Mouse (Mus musculus): ENCODE data around the gene Samd5. TPM values are rescaled to one million over a fixed set of nuclear protein-coding genes. Genes with fewer than 3 reads are reported as not detected.

Gene Samd5
- polyA plus RNA-seq, 1 experiment from 2014 or later, result 8.4 TPM

GRCm38 (mm10) chr10:9640678-9641077 lies 34.3 kb downstream of the Samd5 start:
- WGBS, result 78% methylated on average over 2 of the region's 2 CpGs
- Histone ChIP-seq H3K9ac (ENCODE audit: low read length) (no peak overlapping the region), H3K36me3 (ENCODE audit: control insufficient read depth, insufficient read depth, low read length) (no peaks in the 10 kb centered on the region), H3K27me3 (ENCODE audit: control insufficient read depth, insufficient read depth, low read length) (no peaks in the 10 kb centered on the region), H3K27ac (ENCODE audit: low read depth, low read length) (no peak overlapping the region), H3K4me1 (ENCODE audit: control insufficient read depth, insufficient read depth, low read length) (no peaks in the 10 kb centered on the region; the same call in 1 of the 2 replicates), H3K4me2 (no peak overlapping the region), H3K9me3 (ENCODE audit: control insufficient read depth, low read length) (no peaks in the 10 kb centered on the region), H3K4me3 (ENCODE audit: low read depth, low read length) (no peak overlapping the region)
- no peak for ATAC-seq (ENCODE audit: low FRiP score)
- DNase-seq (ENCODE audit: low spot score, missing footprints), result no peak

GRCm38 (mm10) chr10:9640056-9640455 lies 35.0 kb downstream of the Samd5 start:
- DNase-seq (ENCODE audit: low spot score, missing footprints) (no peak), ATAC-seq (ENCODE audit: low FRiP score) (no peak)
- H3K9me3 ChIP-seq (ENCODE audit: control insufficient read depth, low read length), result no peaks in the 10 kb centered on the region
- no peak overlapping the region for H3K4me3 ChIP-seq (ENCODE audit: low read depth, low read length)
- no peak overlapping the region for H3K27ac ChIP-seq (ENCODE audit: low read depth, low read length)
- no peaks in the 10 kb centered on the region for H3K36me3 ChIP-seq (ENCODE audit: control insufficient read depth, insufficient read depth, low read length)
- 85% methylated on average over 2 of the region's 2 CpGs for WGBS
- no peak overlapping the region for H3K9ac ChIP-seq (ENCODE audit: low read length)
- H3K4me1 ChIP-seq (ENCODE audit: control insufficient read depth, insufficient read depth, low read length), result no peaks in the 10 kb centered on the region; the same call in 1 of the 2 replicates
- H3K4me2 ChIP-seq, result no peak overlapping the region
- no peaks in the 10 kb centered on the region for H3K27me3 ChIP-seq (ENCODE audit: control insufficient read depth, insufficient read depth, low read length)

- H3K36me3 ChIP-seq (ENCODE audit: control insufficient read depth, insufficient read depth, low read length), result no peaks in the 10 kb centered on the region
- DNase-seq (ENCODE audit: low spot score, missing footprints), result no peak
- 14% methylated on average over 1 of the region's 1 CpGs for WGBS
- no peak overlapping the region for H3K4me2 ChIP-seq
- H3K4me3 ChIP-seq (ENCODE audit: low read depth, low read length), result no peak overlapping the region
- 0 out of 2 replicates have a peak, but pooled peaks have one; percentile 24 for ATAC-seq (ENCODE audit: low FRiP score)
- H3K9ac ChIP-seq (ENCODE audit: low read length), result no peak overlapping the region
- H3K9me3 ChIP-seq (ENCODE audit: control insufficient read depth, low read length), result no peaks in the 10 kb centered on the region
- no peaks in the 10 kb centered on the region for H3K27me3 ChIP-seq (ENCODE audit: control insufficient read depth, insufficient read depth, low read length)
- H3K4me1 ChIP-seq (ENCODE audit: control insufficient read depth, insufficient read depth, low read length), result peaks cover 5% of the 10 kb centered on the region; the same call in 1 of the 2 replicates
- H3K27ac ChIP-seq (ENCODE audit: low read depth, low read length), result no peak overlapping the region
Measured at GRCm38 (mm10) chr10:9625356-9625755, 49.7 kb downstream of the Samd5 start.

- peaks cover 5% of the 10 kb centered on the region; the same call in 1 of the 2 replicates for H3K4me1 ChIP-seq (ENCODE audit: control insufficient read depth, insufficient read depth, low read length)
- no peak overlapping the region for H3K4me3 ChIP-seq (ENCODE audit: low read depth, low read length)
- no peaks in the 10 kb centered on the region for H3K36me3 ChIP-seq (ENCODE audit: control insufficient read depth, insufficient read depth, low read length)
- H3K27me3 ChIP-seq (ENCODE audit: control insufficient read depth, insufficient read depth, low read length), result no peaks in the 10 kb centered on the region
- H3K4me2 ChIP-seq, result no peak overlapping the region
- H3K9ac ChIP-seq (ENCODE audit: low read length), result no peak overlapping the region
- H3K9me3 ChIP-seq (ENCODE audit: control insufficient read depth, low read length), result no peaks in the 10 kb centered on the region
- 90% methylated on average over 3 of the region's 3 CpGs for WGBS
- no peak for DNase-seq (ENCODE audit: low spot score, missing footprints)
- ATAC-seq (ENCODE audit: low FRiP score), result no peak
- no peak overlapping the region for H3K27ac ChIP-seq (ENCODE audit: low read depth, low read length)
Measured at GRCm38 (mm10) chr10:9621926-9622688, 52.9 kb downstream of the Samd5 start.

GRCm38 (mm10) chr10:9621055-9621454 lies 54.0 kb downstream of the Samd5 start:
- 67% methylated on average over 1 of the region's 1 CpGs for WGBS
- DNase-seq (ENCODE audit: low spot score, missing footprints) (no peak), ATAC-seq (ENCODE audit: low FRiP score) (no peak)
- H3K9ac ChIP-seq (ENCODE audit: low read length), result no peak overlapping the region
- no peaks in the 10 kb centered on the region for H3K27me3 ChIP-seq (ENCODE audit: control insufficient read depth, insufficient read depth, low read length)
- H3K9me3 ChIP-seq (ENCODE audit: control insufficient read depth, low read length), result no peaks in the 10 kb centered on the region
- no peak overlapping the region for H3K4me2 ChIP-seq
- peaks cover 5% of the 10 kb centered on the region; the same call in 1 of the 2 replicates for H3K4me1 ChIP-seq (ENCODE audit: control insufficient read depth, insufficient read depth, low read length)
- no peak overlapping the region for H3K27ac ChIP-seq (ENCODE audit: low read depth, low read length)
- H3K36me3 ChIP-seq (ENCODE audit: control insufficient read depth, insufficient read depth, low read length), result no peaks in the 10 kb centered on the region
- H3K4me3 ChIP-seq (ENCODE audit: low read depth, low read length), result no peak overlapping the region

- no peak for ATAC-seq (ENCODE audit: low FRiP score)
- Histone ChIP-seq H3K4me3 (ENCODE audit: low read depth, low read length) (no peak overlapping the region), H3K27me3 (ENCODE audit: control insufficient read depth, insufficient read depth, low read length) (no peaks in the 10 kb centered on the region), H3K36me3 (ENCODE audit: control insufficient read depth, insufficient read depth, low read length) (no peaks in the 10 kb centered on the region), H3K4me2 (no peak overlapping the region), H3K4me1 (ENCODE audit: control insufficient read depth, insufficient read depth, low read length) (no peaks in the 10 kb centered on the region), H3K27ac (ENCODE audit: low read depth, low read length) (no peak overlapping the region), H3K9me3 (ENCODE audit: control insufficient read depth, low read length) (no peaks in the 10 kb centered on the region), H3K9ac (ENCODE audit: low read length) (no peak overlapping the region)
- no peak for DNase-seq (ENCODE audit: low spot score, missing footprints)
Measured at GRCm38 (mm10) chr10:9615009-9615408, 60.0 kb downstream of the Samd5 start.

- H3K4me2 ChIP-seq, result no peak overlapping the region
- H3K27ac ChIP-seq (ENCODE audit: low read depth, low read length), result no peak overlapping the region
- DNase-seq (ENCODE audit: low spot score, missing footprints) (peak; percentile 8), ATAC-seq (ENCODE audit: low FRiP score) (no peak)
- no peak overlapping the region for H3K4me3 ChIP-seq (ENCODE audit: low read depth, low read length)
- WGBS, result 95% methylated on average over 4 of the region's 4 CpGs
- no peaks in the 10 kb centered on the region for H3K36me3 ChIP-seq (ENCODE audit: control insufficient read depth, insufficient read depth, low read length)
- no peaks in the 10 kb centered on the region for H3K9me3 ChIP-seq (ENCODE audit: control insufficient read depth, low read length)
- no peaks in the 10 kb centered on the region for H3K27me3 ChIP-seq (ENCODE audit: control insufficient read depth, insufficient read depth, low read length)
- no peak overlapping the region for H3K9ac ChIP-seq (ENCODE audit: low read length)
- H3K4me1 ChIP-seq (ENCODE audit: control insufficient read depth, insufficient read depth, low read length), result no peaks in the 10 kb centered on the region
Measured at GRCm38 (mm10) chr10:9608854-9609253, 66.2 kb downstream of the Samd5 start.

GRCm38 (mm10) chr10:9607155-9607554 lies 67.9 kb downstream of the Samd5 start:
- Histone ChIP-seq H3K4me1 (ENCODE audit: control insufficient read depth, insufficient read depth, low read length) (no peaks in the 10 kb centered on the region), H3K4me2 (no peak overlapping the region), H3K9ac (ENCODE audit: low read length) (no peak overlapping the region), H3K27ac (ENCODE audit: low read depth, low read length) (no peak overlapping the region), H3K9me3 (ENCODE audit: control insufficient read depth, low read length) (no peaks in the 10 kb centered on the region), H3K27me3 (ENCODE audit: control insufficient read depth, insufficient read depth, low read length) (no peaks in the 10 kb centered on the region), H3K4me3 (ENCODE audit: low read depth, low read length) (no peak overlapping the region), H3K36me3 (ENCODE audit: control insufficient read depth, insufficient read depth, low read length) (no peaks in the 10 kb centered on the region)
- 87% methylated on average over 2 of the region's 2 CpGs for WGBS
- DNase-seq (ENCODE audit: low spot score, missing footprints) (no peak), ATAC-seq (ENCODE audit: low FRiP score) (no peak)

- no peak overlapping the region for H3K4me2 ChIP-seq
- H3K36me3 ChIP-seq (ENCODE audit: control insufficient read depth, insufficient read depth, low read length), result no peaks in the 10 kb centered on the region
- H3K27me3 ChIP-seq (ENCODE audit: control insufficient read depth, insufficient read depth, low read length), result no peaks in the 10 kb centered on the region
- H3K4me3 ChIP-seq (ENCODE audit: low read depth, low read length), result no peak overlapping the region
- 91% methylated on average over 5 of the region's 5 CpGs for WGBS
- H3K27ac ChIP-seq (ENCODE audit: low read depth, low read length), result no peak overlapping the region
- no peak overlapping the region for H3K9ac ChIP-seq (ENCODE audit: low read length)
- no peaks in the 10 kb centered on the region for H3K4me1 ChIP-seq (ENCODE audit: control insufficient read depth, insufficient read depth, low read length)
- no peaks in the 10 kb centered on the region for H3K9me3 ChIP-seq (ENCODE audit: control insufficient read depth, low read length)
- ATAC-seq (ENCODE audit: low FRiP score), result no peak
- peak; percentile 77 for DNase-seq (ENCODE audit: low spot score, missing footprints)
Measured at GRCm38 (mm10) chr10:9605635-9606034, 69.4 kb downstream of the Samd5 start.

All from midbrain, embryonic 11.5 days (tissue).